Mouse (Mus musculus) C2C12 (cell line): ENCODE measurements around the gene Gja6.

Source experiments
- CTCF ChIP-seq: IDR thresholded peaks from one replicate; pipeline ENCODE4 v1.5.1; 2011; ENCODE audit not compliant: control insufficient read depth, insufficient read depth, insufficient read length
- FOSL1 ChIP-seq: IDR thresholded peaks from one replicate; pipeline ENCODE4 v1.8.0; 2011; ENCODE audit warnings: mild to moderate bottlenecking, low read length; ENCODE audit not compliant: poor library complexity, insufficient read depth, severe bottlenecking
- MAX ChIP-seq: IDR thresholded peaks from one replicate; pipeline ENCODE4 v1.6.1; 2011; ENCODE audit warnings: mild to moderate bottlenecking, control low read depth
- MYOD1 ChIP-seq: IDR thresholded peaks from one replicate; pipeline ENCODE4 v1.6.1; 2011; ENCODE audit warnings: low read depth; ENCODE audit not compliant: control insufficient read depth, insufficient read length
- MYOG ChIP-seq: IDR thresholded peaks from one replicate; pipeline ENCODE4 v1.6.1; 2011; ENCODE audit not compliant: control insufficient read depth, insufficient read length; ENCODE audit errors: extremely low read depth
- USF1 ChIP-seq: IDR thresholded peaks from one replicate; pipeline ENCODE4 v1.6.1; 2011; ENCODE audit warnings: low read depth, mild to moderate bottlenecking, control low read depth, moderate library complexity

- TF ChIP-seq CTCF (no peak), MYOG (no peak), MAX (no peak), USF1 (no peak), MYOD1 (no peak), FOSL1 (no peak)
These were observed 43.0 kb downstream of the Gja6 start for GRCm38 (mm10) chrX:160863689-160864383.
